Mouse (Mus musculus): ENCODE results near the gene Txndc16. TPM values are rescaled to one million over a fixed set of nuclear protein-coding genes. Genes with fewer than 3 reads are reported as not detected.

Txndc16 gene
- total RNA-seq, 2 experiments from 2014 or later = 8.3 to 9.8 TPM

- DNase-seq = no peak
These were observed 64.5 kb downstream of the Txndc16 start for GRCm38 (mm10) chr14:45155511-45156173.

- no peak for DNase-seq
These were observed 66.9 kb downstream of the Txndc16 start for GRCm38 (mm10) chr14:45153258-45153657.

- DNase-seq = peak; percentile 12
These were observed 77.6 kb downstream of the Txndc16 start for GRCm38 (mm10) chr14:45142511-45142910.

- no peak for DNase-seq
These were observed 79.6 kb downstream of the Txndc16 start for GRCm38 (mm10) chr14:45140344-45141080.

- no peak for DNase-seq
These were observed 84.2 kb downstream of the Txndc16 start for GRCm38 (mm10) chr14:45135961-45136360.

GRCm38 (mm10) chr14:45135560-45135959 is 84.6 kb downstream of the Txndc16 start:
- DNase-seq = no peak

GRCm38 (mm10) chr14:45118359-45118758 is 101.8 kb downstream of the Txndc16 start:
- no peak for DNase-seq

- no peak for DNase-seq
These were observed 117.9 kb downstream of the Txndc16 start for GRCm38 (mm10) chr14:45102201-45102600.

- DNase-seq = no peak
These were observed 127.8 kb downstream of the Txndc16 start for GRCm38 (mm10) chr14:45092327-45092726.

- DNase-seq = no peak
These were observed 130.1 kb downstream of the Txndc16 start for GRCm38 (mm10) chr14:45090011-45090410.

- DNase-seq = no peak
These were observed 134.3 kb downstream of the Txndc16 start for GRCm38 (mm10) chr14:45085651-45086425.

- DNase-seq = no peak
These were observed 135.4 kb downstream of the Txndc16 start for GRCm38 (mm10) chr14:45084656-45085280.

GRCm38 (mm10) chr14:45083540-45083939 is 136.6 kb downstream of the Txndc16 start:
- DNase-seq = no peak

Other genes starting within 250 kb of the Txndc16 start
- gene Ptger2, start 232.1 kb downstream of the Txndc16 start, total RNA-seq (2021) = under 1 TPM; 0.16 to 0.23 TPM
- gene Gpr137c, start 611 bp downstream of the Txndc16 start, total RNA-seq (2021) = 1 to 10 TPM; 1.6 to 2.3 TPM
- gene Ero1l, start 98.4 kb upstream of the Txndc16 start, total RNA-seq (2021) = 10 to 100 TPM in 1 of 2 experiments, 1 to 10 TPM in 1; 9.2 to 13.9 TPM
- 100 to 1,000 TPM; 119 to 125 TPM for gene Psmc6, start 109.5 kb upstream of the Txndc16 start, total RNA-seq (2021)
- 10 to 100 TPM; 60.3 to 61.5 TPM for gene Styx, start 130.8 kb upstream of the Txndc16 start, total RNA-seq (2021)
- 10 to 100 TPM; 11.5 to 14.8 TPM for gene Gnpnat1, start 184.6 kb upstream of the Txndc16 start, total RNA-seq (2021)

Data from gastrocnemius, postnatal 10 days (tissue).